Mouse (Mus musculus): ENCODE measurements at regions not wholly inside any gene's neighbourhood (a gene's known extent, or its start where the extent isn't known, plus 50 kb on each side); places are given as distances from the start of the nearest gene placed in this dataset.

DNA sequence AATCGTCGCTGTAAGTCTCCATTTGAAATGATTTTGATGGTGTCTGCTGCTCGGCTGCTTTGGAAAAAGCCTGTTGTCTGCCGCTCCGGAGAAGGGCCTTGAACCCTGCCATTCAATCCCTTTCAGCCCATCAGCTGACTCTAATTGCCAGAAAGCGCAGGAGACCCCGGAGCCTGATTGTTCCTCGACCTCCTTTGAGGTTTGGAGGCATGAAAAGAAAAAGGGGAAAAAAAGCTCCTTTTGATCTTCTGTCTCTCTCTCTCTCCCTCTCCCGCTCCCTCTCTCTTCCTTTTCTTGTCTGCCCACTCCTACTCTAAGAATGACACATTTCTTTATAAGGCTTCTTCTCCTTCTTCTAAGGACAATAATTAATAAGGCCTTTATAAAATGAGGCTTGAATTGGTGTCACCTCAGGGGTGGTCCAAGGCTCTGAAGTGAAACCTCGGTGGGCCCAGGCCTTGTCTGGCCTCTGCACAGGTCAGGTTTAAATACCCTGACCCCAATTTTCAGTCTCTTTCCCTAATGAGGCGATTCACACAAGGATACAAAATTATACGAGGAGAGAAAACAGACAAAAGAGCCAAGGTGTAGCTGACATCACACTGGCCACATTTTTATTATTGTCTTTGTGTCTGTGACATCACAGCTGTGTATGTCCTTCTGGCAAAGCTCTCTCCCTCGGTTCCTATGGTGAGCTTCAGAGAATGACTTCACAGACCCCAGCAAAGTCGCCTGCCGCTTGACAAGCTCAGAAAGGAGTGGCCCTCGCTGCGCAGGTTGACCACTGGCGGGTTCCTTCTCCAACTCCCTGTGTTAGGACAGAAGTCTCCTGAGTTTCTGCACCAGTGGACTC lies 787.4 kb downstream of the Nr2f2 start:
- DNase-seq (ENCODE audit: low spot score in 2 of 2), result no peak

GRCm38 (mm10) chr7:69577754-69578153 lies 788.8 kb downstream of the Nr2f2 start:
- DNase-seq (ENCODE audit: low spot score in 2 of 2), result no peak

DNA sequence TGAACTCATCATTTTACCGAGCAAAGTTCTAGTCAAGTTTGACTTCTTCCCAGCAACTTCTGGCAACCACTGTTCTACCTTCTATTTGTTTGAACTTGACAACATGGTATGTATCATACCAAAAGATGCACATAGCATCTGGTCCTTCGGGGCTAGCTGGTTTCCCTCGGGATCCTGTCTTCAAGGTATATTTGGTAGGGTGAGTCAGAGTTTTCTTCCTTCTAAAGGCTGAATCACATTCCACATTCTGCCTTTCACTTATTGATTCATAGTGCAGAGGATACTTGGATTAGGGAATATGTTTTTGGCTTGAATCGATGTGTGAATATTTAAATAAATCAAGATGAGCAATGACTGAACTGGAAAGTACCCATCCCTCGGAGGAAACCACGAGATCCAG lies 789.9 kb downstream of the Nr2f2 start:
- DNase-seq (ENCODE audit: low spot score in 2 of 2), result no peak

GRCm38 (mm10) chr7:69573730-69574129 lies 792.8 kb downstream of the Nr2f2 start:
- no peak for DNase-seq (ENCODE audit: low spot score in 2 of 2)

DNA sequence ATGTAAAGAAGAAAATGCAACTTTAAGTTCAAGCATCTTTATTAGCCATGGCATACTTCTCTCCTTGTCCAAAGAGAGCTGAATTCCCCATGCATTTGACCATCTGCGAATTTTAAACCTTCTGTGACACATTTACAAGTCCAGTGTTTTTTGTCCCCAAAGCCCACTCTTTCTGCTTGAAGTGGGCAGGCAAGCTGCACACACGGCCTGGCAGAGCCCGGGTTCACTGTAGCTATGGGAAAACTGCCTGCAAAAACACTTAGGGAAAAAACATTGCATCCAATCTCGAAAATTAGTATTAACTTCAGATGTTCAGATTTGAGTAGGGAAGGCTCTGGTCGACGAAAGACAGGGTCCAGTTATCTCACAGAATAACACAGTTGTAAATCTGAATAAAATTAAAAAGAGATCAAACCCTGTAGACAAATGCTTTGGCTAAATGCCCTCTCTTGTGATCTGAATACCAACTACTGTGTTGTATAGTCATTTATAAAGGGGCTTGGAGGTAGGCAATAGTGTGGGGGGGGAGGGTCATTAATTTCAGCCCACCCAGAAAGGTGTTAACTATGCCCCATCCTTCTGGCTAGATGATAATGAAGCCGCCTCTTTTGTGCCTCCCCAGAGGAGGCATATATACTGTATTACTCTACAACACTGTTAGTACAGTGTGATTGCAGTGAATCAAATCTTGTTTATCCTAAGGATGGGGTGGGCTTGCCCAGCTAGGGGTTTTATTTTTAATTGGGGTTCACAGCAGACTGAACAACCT lies 793.7 kb downstream of the Nr2f2 start:
- DNase-seq (ENCODE audit: low spot score in 2 of 2), result no peak

GRCm38 (mm10) chr7:69566949-69567348 lies 799.6 kb downstream of the Nr2f2 start:
- no peak for DNase-seq (ENCODE audit: low spot score in 2 of 2)

- DNase-seq (ENCODE audit: low spot score in 2 of 2), result no peak
Measured at GRCm38 (mm10) chr7:69564432-69564831, 802.1 kb downstream of the Nr2f2 start.

DNA sequence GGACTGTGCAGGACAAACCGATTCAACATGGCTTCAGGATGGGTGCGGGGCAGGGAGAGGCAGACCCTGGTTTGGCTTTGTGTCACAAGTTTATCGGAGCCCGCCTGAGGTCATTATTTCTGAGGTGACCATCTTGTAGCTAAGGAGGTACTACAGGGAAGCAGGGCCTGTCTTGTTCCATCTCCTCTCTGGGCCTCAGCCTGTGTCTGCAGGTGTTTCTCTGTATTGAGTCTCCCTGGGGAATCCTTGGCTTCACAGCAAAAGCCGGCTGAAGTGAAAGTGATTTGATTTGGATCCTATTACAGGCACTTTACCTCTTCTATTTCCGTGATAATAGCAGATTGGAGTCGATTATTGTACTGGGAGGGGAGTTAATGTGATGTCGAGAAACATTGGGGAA lies 805.7 kb upstream of the Arrdc4 start:
- DNase-seq (ENCODE audit: low spot score in 2 of 2), result no peak

DNA sequence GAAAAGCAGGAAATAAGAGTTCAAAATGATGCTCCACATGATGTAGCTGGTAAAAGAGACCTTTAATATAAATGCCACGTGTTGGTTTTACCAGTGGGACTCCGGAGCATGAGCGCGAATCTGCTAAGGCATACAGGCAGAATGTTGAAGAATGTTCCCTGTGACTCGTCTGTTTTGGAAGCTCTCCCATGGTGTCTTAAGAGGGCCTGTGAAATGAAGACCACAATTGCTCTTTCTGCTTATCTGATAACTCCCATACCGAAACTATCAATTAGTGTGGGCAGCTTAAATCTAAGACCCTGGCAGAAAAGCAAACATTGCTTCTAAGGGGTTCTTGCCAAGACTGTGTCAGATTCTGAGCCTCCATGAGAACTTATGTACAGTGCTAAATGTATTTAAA lies 804.9 kb upstream of the Arrdc4 start:
- no peak for DNase-seq (ENCODE audit: low spot score in 2 of 2)

- no peak for DNase-seq (ENCODE audit: low spot score in 2 of 2)
Measured at GRCm38 (mm10) chr7:69536072-69536471, 787.0 kb upstream of the Arrdc4 start.

DNA sequence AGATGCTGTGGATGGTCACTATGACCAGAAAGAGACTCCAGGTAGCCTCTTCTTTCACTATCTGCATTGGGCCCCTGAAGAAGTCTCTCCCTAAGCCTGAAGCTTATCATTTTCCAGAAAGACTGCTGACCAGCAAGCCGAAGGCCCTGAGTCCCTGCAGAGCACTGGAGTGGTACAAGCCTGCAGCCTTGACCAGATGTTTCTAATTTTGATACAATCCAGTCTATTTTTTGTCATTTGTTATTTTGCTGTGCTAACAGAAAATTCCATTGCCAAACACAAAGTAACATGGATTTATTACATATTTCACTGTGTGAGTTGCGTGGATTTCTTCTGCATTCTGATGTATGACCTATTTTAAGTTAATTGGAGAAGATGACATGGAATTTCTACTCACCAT lies 764.9 kb upstream of the Arrdc4 start:
- no peak for DNase-seq (ENCODE audit: low spot score in 2 of 2)

- DNase-seq (ENCODE audit: low spot score in 2 of 2), result no peak
Measured at GRCm38 (mm10) chr7:69510389-69510788, 761.3 kb upstream of the Arrdc4 start.

- no peak for DNase-seq (ENCODE audit: low spot score in 2 of 2)
Measured at GRCm38 (mm10) chr7:69493062-69493930, 744.3 kb upstream of the Arrdc4 start.

DNA sequence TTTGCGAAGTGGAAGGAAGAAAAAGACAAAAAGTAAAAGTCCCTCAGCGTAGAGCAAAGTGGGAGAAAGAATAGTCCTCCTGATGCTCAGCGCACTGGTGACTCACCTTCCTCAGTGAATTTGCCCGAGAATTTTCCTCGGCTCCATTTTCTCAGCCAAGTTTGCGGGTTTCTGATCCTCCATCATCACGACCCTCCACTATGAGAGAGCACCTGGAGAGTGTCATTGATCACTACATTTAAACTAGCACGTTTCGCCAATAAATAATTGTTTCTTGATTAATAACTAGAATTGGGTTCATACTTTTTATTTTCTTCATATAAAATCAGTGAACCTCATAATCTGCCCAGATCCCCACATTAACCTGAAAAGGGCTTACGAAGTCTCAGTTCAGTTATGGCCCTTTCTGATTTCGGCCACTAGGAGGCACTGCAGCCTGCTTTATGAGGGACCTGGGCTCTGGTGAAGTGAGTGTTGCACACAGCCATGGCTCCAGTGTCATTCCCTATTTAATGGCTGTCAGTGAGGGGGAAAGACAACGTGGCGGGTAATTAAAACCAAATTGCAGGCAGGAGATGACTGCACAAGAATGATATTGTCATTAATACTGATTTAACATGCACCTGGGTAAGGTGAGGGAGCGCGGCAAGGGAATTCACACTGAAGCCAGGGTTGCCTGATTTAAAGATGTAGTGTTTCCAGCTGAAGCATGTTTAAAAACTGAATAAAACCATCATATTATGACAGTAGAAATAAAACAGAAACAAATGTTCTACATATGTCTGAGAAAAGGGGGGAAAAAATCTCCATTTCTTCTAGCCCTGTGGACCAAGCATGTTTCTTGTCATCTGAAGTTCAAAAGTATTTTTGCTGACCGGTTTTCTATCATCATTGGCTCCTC lies 741.8 kb upstream of the Arrdc4 start:
- DNase-seq (ENCODE audit: low spot score in 2 of 2), result peak; percentile 73 to 78

DNA sequence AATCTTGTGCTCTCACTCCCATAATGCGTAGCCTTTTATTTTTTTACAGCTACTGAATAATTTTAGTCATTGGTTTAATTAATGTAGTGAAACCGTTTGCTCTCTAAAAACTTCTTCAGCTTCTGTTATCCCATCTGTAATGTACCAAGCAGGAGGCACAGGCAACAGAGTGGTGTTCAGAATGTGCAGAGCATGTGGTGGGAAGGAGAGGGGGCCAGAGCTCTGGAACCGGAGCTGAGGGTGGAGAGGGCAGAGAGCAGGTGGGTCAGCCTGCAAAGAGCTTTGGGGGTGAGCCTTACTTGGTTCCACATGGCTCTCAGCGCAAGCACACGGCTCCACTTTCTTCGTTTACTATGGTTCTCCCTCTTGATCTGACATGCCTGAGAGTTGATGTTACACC lies 739.6 kb upstream of the Arrdc4 start:
- DNase-seq (ENCODE audit: low spot score in 2 of 2), result no peak

DNA sequence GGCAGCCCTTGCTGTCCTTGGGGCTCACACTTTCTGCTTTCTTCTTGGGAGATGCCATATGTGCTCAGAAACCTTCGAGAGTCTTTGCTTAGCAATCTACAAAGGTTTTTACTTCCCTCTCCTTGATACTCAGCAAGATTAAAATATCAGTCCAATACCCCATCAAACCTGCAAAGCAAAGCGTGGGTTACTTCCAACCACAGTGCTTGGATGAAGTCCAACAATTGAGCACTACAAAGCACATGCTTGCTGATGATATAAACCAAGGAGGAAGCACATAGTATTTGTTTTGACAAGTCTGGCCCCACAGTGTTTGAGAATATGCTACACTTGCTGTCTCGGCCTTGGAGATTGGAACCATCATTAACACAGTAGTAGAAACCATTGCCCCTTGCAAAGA lies 738.1 kb upstream of the Arrdc4 start:
- no peak for DNase-seq (ENCODE audit: low spot score in 2 of 2)

DNA sequence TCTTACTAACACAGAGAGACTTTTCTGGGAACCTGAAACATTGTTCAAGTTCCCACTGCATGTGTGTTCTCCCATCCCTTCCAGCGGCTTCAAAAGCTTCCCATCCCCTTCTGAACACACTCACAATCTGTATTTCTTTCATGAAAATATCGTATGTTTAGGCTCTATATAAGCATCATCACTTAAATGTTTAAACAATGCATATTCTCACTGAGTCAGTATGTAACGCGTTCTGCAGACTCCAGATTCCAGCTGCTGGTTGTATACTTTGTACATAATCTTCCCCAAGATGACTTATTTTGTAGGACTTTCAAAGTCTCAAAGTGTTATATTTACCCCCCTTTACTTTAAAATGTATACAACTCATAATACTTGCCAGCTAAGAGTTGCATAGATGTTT lies 735.5 kb upstream of the Arrdc4 start:
- DNase-seq (ENCODE audit: low spot score in 2 of 2), result no peak
